Mouse (Mus musculus) kidney, adult 10 weeks (tissue): ENCODE data around the gene Gm2026. TPM values are rescaled to one million over a fixed set of nuclear protein-coding genes. Genes with fewer than 3 reads are reported as not detected.

Source experiments
- polyA plus RNA-seq: library from polyadenylated mRNA; stranded (reverse); fragments of 350-450 nt; fragmentation: Illumina TruSeq; extraction: RNeasy Lipid Tissue Mini Kit (QIAGEN cat#74804); gene quantifications from one replicate; pipeline ENCODE4 v1.2.3, GENCODE M21; 2014; ENCODE audit warnings: low read depth, low replicate concordance

Gene Gm2026
- polyA plus RNA-seq, result 33.1 TPM

GRCm38 (mm10) chr2:175965031-175965430, at the start of gene Gm2026:
Gene Gm2026 (plus strand): TSS chr2:175965331.

DNA sequence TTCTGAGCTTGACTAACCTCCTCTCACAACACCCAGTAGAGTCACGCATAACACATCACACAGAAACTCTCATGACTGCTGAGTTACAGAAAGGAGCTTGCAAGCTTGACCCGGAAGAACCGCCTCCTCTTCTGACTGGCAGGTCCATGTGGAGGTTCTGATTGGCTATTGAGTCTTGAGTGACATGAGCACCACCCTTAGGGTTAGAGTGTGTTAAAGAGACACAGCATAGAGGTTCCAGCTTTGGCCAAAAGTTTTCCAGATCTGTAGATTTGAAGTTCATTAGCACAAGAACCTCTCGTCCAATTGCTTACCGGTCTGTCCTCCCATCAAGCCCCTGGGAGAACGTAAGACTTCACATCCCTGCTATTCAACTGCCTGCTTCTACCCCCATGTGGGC, 34.1 kb upstream of the Gm2026 start, which contains the start of gene Zfp966:
TSS of gene Zfp966 (minus strand) at position 101 of the 400 bp plus-strand sequence.

Other genes with a start within 250 kb of the Gm2026 start
- 0.93 TPM for gene Gm2007, start 223.8 kb upstream of the Gm2026 start, polyA plus RNA-seq
- gene Gm14288, start 164.2 kb upstream of the Gm2026 start, polyA plus RNA-seq, result 15.6 TPM
- 31.1 TPM for gene Gm6710, start 96.1 kb upstream of the Gm2026 start, polyA plus RNA-seq
- 37.4 TPM for gene Zfp966, start 34.2 kb upstream of the Gm2026 start, polyA plus RNA-seq
- 10.8 TPM for gene Gm2004, start 184.5 kb downstream of the Gm2026 start, polyA plus RNA-seq